19 mouse cellular contexts compared by ENCODE assay signal in genomic region chr17:24727618-24728017, GRCm38 (mm10). TPM values are rescaled to one million over a fixed set of nuclear protein-coding genes. Genes with fewer than 3 reads are reported as not detected.
DNase-seq lines count a peak whose midpoint lies in the region; ATAC-seq lines count a peak whose summit lies in the region.
"Had no signal": no experiment of that assay in that cellular context is flagged by ENCODE, and none has a peak within 500 bp of the region (broad histone marks: within the 10 kb centered on the region; RNA-seq: fewer than 3 reads in every experiment).

Gene Rpl3l (plus strand): TSS chr17:24727820.

- no peak within 1 kb of the TSS for H3K27ac ChIP-seq in embryonic facial prominence, embryonic 13.5 days
- no peak within 1 kb of the TSS for H3K27ac ChIP-seq in embryonic facial prominence, embryonic 10.5 days (replicated peaks)
- no peak within 1 kb of the TSS for H3K27ac ChIP-seq in neural tube, embryonic 12.5 days
- H3K27ac ChIP-seq: hindbrain, embryonic 12.5 days; intestine, embryonic 15.5 days; kidney, postnatal 0 days; liver, embryonic 14.5 days; stomach, postnatal 0 days had no signal

- no peaks in the 10 kb centered on the region for H3K9me3 ChIP-seq in embryonic facial prominence, embryonic 13.5 days
- H3K9me3 ChIP-seq in embryonic facial prominence, embryonic 10.5 days: no peaks in the 10 kb centered on the region
- H3K9me3 ChIP-seq in neural tube, embryonic 12.5 days: no peaks in the 10 kb centered on the region
- H3K9me3 ChIP-seq: hindbrain, embryonic 12.5 days; intestine, embryonic 15.5 days had no signal

- ATAC-seq in embryonic facial prominence, embryonic 13.5 days (ENCODE audit: insufficient number of reproducible peaks, insufficient read depth, low FRiP score, low TSS enrichment, low read depth): no peak
- ATAC-seq in neural tube, embryonic 12.5 days (ENCODE audit: low FRiP score, low read depth): no peak
- ATAC-seq: forebrain, embryonic 14.5 days; intestine, embryonic 15.5 days had no signal

- peak within 1 kb of the TSS; percentile 46; the same call in 1 of the 2 replicates for H3K9ac ChIP-seq in embryonic facial prominence, embryonic 13.5 days
- 0 out of 2 replicates have a peak within 1 kb of the TSS, but pooled peaks have one; percentile 2 for H3K9ac ChIP-seq in neural tube, embryonic 12.5 days
- H3K9ac ChIP-seq: hindbrain, embryonic 12.5 days; intestine, embryonic 15.5 days; liver, embryonic 14.5 days had no signal

- H3K4me2 ChIP-seq in embryonic facial prominence, embryonic 13.5 days: no peak within 1 kb of the TSS
- H3K4me2 ChIP-seq in neural tube, embryonic 12.5 days (replicated peaks): no peak within 1 kb of the TSS
- H3K4me2 ChIP-seq: hindbrain, embryonic 12.5 days; intestine, embryonic 15.5 days had no signal

- peaks cover under 1% of the 10 kb centered on the region; the same call in 1 of the 2 replicates for H3K36me3 ChIP-seq in embryonic facial prominence, embryonic 13.5 days
- peaks cover under 1% of the 10 kb centered on the region for H3K36me3 ChIP-seq in embryonic facial prominence, embryonic 10.5 days (replicated peaks)
- peaks cover under 1% of the 10 kb centered on the region; the same call in 1 of the 2 replicates for H3K36me3 ChIP-seq in neural tube, embryonic 12.5 days
- H3K36me3 ChIP-seq: intestine, embryonic 15.5 days had no signal

- H3K4me1 ChIP-seq in embryonic facial prominence, embryonic 13.5 days: peaks cover 10% of the 10 kb centered on the region
- H3K4me1 ChIP-seq in embryonic facial prominence, embryonic 10.5 days: peaks cover 17% of the 10 kb centered on the region
- peaks cover 14% of the 10 kb centered on the region for H3K4me1 ChIP-seq in neural tube, embryonic 12.5 days

- no peak within 1 kb of the TSS for H3K4me3 ChIP-seq in embryonic facial prominence, embryonic 13.5 days
- H3K4me3 ChIP-seq in embryonic facial prominence, embryonic 10.5 days: no peak within 1 kb of the TSS
- no peak within 1 kb of the TSS for H3K4me3 ChIP-seq in neural tube, embryonic 12.5 days
- H3K4me3 ChIP-seq: hindbrain, embryonic 12.5 days; intestine, embryonic 15.5 days had no signal

- DNase-seq in embryonic facial prominence, embryonic 10.5 days (ENCODE audit: low spot score): no peak
- no peak for DNase-seq in neural tube, embryonic 10.5 days (ENCODE audit: extremely low spot score, low spot score)
- no peak for DNase-seq in heart, adult 8-10 months (ENCODE audit: low spot score)
- peak; percentile 89 for DNase-seq in skeletal muscle tissue, adult 2 months (ENCODE audit: low read depth, low spot score)
- DNase-seq in left cerebral cortex, adult 9 months (ENCODE audit: low spot score in 2 of 2): no peak
- DNase-seq in adrenal gland, adult 2 months: no peak
- DNase-seq: cerebellum, adult 11-12 months; lung, postnatal 14 days; right cerebral cortex, adult 18-20 months; thymus, postnatal 36 days had no signal

- 72% methylated on average over 2 of the region's 2 CpGs for WGBS in embryonic facial prominence, embryonic 13.5 days
- 74% methylated on average over 2 of the region's 2 CpGs for WGBS in embryonic facial prominence, embryonic 10.5 days
- WGBS in neural tube, embryonic 12.5 days: 87% methylated on average over 2 of the region's 2 CpGs

- H3K27me3 ChIP-seq in embryonic facial prominence, embryonic 13.5 days: no peaks in the 10 kb centered on the region
- H3K27me3 ChIP-seq in embryonic facial prominence, embryonic 10.5 days (replicated peaks; ENCODE audit: low read depth, poor library complexity, severe bottlenecking): 0 out of 2 replicates have a peak, but pooled peaks cover 8% of the 10 kb centered on the region
- no peaks in the 10 kb centered on the region for H3K27me3 ChIP-seq in neural tube, embryonic 12.5 days (replicated peaks)
- H3K27me3 ChIP-seq: CH12.LX; intestine, embryonic 15.5 days had no signal

RNA-seq across cellular contexts. Expression of gene Rpl3l, which starts in this region (rescaled TPM):
- not detected in 2 replicates for polyA plus RNA-seq in embryonic facial prominence, embryonic 13.5 days (2015; fragmentation: Nextera tagmentation; extraction: Ambion mirVana)
- polyA plus RNA-seq in embryonic facial prominence, embryonic 10.5 days (2016; fragmentation: Nextera tagmentation; extraction: Ambion mirVana): not detected in 2 replicates
- not detected in 2 replicates for polyA plus RNA-seq in neural tube, embryonic 12.5 days (2016; fragmentation: Nextera tagmentation; extraction: Ambion mirVana)
- 100 to 1,000 TPM; 389 to 453 (median 417) TPM for total RNA-seq in heart, adult 8-10 months (2022)
- total RNA-seq in adrenal gland, adult 2 months (2021): under 1 TPM in 1 of 2 experiments, not detected in 1; 0.28 TPM
- polyA plus RNA-seq in adrenal gland, adult 2 months (2012; rRNA removed): 0.17 TPM in 1 of 2 replicates, not detected in the other
- total RNA-seq: CH12.LX had no signal
- polyA plus RNA-seq: forebrain, embryonic 14.5 days; hindbrain, embryonic 12.5 days; intestine, embryonic 15.5 days had no signal

Comparison
In these comparisons a context has a peak if more than half of its experiments do, and no peak if none do; other contexts are left out.
1. RNA of gene Rpl3l (total RNA-seq): 389 to 453 TPM in heart, adult 8-10 months; 0.28 TPM in adrenal gland, adult 2 months; every median in the first group is over 100 times any median in the second.